Mouse (Mus musculus): ENCODE measurements at regions not wholly inside any gene's neighbourhood (a gene's known extent, or its start where the extent isn't known, plus 50 kb on each side); places are given as distances from the start of the nearest gene placed in this dataset.
A peak's percentile ranks its signal among the peaks of the same experiment; 100 is the strongest.

DNA sequence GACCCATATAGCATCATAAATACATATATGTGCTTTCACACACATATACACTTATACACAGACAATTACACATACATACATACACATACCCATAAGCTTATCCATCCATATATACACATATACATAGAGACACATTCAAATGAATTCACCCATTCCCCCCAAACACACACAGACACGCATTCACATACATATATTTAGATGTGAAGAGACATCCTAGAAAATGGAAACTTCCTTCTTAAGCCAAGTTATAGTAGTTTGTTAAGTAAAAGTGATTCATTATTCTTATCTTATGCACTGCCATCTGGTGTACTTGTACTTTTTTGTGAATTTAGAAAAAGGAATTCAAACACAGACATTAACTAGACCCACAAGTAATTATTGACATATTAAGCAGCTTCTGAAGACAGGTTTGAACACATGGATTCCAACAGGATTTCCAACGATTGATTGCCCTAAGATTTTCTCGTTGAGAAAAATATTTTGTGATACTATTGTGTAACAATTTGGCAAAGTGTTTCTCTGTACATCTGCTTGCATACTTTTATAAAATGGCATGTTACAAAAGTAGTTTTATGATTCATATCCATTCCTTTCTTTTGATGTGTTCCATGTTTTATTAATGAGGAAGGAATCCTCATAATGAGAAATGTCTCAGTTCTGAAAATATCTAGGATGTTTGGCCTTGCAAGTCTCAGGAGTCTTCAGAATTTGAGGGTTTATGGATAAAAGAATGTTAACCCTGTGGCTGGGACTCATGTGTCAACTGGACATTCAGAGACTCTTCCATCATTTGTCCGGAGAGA lies 1161.5 kb upstream of the Apob start:
- DNase-seq, result no peak

DNA sequence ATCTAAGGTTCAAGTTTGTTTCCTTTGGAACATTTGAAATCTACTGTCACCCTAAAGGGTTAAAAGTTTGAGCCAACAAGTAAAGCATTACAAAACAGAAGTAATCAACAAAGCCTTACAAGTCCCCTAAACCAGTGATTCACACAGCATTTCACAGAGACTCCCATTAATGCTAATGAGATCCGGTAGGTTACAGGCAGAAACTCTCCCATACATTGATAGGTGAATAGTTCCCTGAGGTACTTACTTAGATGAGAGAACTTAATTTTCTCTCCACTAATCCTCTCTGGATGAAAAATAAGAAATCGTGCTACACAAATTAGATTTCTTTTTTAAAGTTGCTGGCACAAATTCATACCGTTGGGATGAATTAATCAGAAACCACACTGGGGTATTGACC lies 1144.5 kb upstream of the Apob start:
- DNase-seq, result no peak

DNA sequence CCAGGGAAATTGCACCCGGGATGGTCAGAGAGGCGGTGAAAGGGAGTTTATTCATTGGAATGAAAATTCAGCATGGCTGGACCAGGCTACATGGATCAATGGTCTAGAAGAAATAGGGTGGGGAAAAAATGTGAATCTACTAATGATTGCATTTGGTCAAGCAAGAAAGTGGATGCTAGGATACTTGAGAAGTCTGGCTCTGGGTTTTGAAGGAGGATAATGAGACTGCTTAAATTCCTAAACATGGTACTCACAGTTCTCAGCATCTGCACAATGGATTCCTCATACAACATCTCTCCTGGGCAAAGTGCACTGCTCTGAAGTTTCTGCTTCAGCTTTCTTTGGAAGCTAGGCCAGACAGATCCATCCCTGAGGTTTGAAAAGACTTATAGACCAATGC lies 1139.9 kb upstream of the Apob start:
- no peak for DNase-seq

- DNase-seq, result no peak
Measured at GRCm38 (mm10) chr12:6848483-6848882, 1129.0 kb upstream of the Apob start.

- DNase-seq, result peak in 1 of 2 experiments; percentile 8
Measured at GRCm38 (mm10) chr12:6865916-6866315, 1111.5 kb upstream of the Apob start.

Data from kidney, postnatal 36 days (tissue).